Mouse (Mus musculus) liver, postnatal 0 days (tissue): ENCODE measurements at regions not wholly inside any gene's neighbourhood (a gene's known extent, or its start where the extent isn't known, plus 50 kb on each side); places are given as distances from the start of the nearest gene placed in this dataset.

Source experiments
- ATAC-seq: fragments of 200-750 bp; cut with Nextera tagmentation; 2 replicates; pipeline ENCODE4 v1.8.0; 2017; ENCODE audit warnings: mild to moderate bottlenecking, moderate library complexity
- DNase-seq: peaks from one replicate; pipeline ENCODE4 v3.0.0-alpha.2; 2016
- H3K27ac ChIP-seq: fragments of 300-500 bp; sonication (generic); 2 replicates; pipeline ENCODE4 v1.5.1; 2014; ENCODE audit warnings: antibody characterized with exemption, moderate library complexity, mild to moderate bottlenecking, low read depth
- H3K27me3 ChIP-seq: fragments of 300-500 bp; sonication (generic); 2 replicates; pipeline ENCODE4 v1.6.1; 2014; ENCODE audit warnings: low read length, control low read depth, mixed read lengths; ENCODE audit not compliant: insufficient read depth
- H3K36me3 ChIP-seq: fragments of 300-500 bp; sonication (generic); replicated peaks from 2 replicates; pipeline ENCODE4 v1.6.1; 2014; ENCODE audit warnings: mild to moderate bottlenecking, control low read depth, low read length, moderate library complexity, mixed read lengths; ENCODE audit not compliant: insufficient read depth
- H3K4me1 ChIP-seq: fragments of 300-500 bp; sonication (generic); 2 replicates; pipeline ENCODE4 v1.6.1; 2014; ENCODE audit warnings: antibody characterized with exemption, mild to moderate bottlenecking, control low read depth; ENCODE audit not compliant: insufficient read depth
- H3K4me2 ChIP-seq: fragments of 300-500 bp; sonication (generic); 2 replicates; pipeline ENCODE4 v1.6.1; 2014; ENCODE audit warnings: low read depth, mild to moderate bottlenecking, low read length, moderate library complexity, mixed read lengths
- H3K4me3 ChIP-seq: fragments of 300-500 bp; sonication (generic); 2 replicates; pipeline ENCODE4 v1.5.1; 2014; ENCODE audit warnings: low read depth, low read length
- H3K9ac ChIP-seq: fragments of 300-500 bp; sonication (generic); replicated peaks from 2 replicates; pipeline ENCODE4 v1.6.1; 2014; ENCODE audit warnings: mild to moderate bottlenecking, moderate library complexity
- H3K9me3 ChIP-seq: fragments of 300-500 bp; sonication (generic); 2 replicates; pipeline ENCODE4 v1.6.1; 2016; ENCODE audit warnings: mild to moderate bottlenecking, control low read depth, low read length, mixed read lengths
- CTCF ChIP-seq: sonication (generic); IDR thresholded peaks from 2 replicates; pipeline ENCODE4 v1.5.1; 2016; ENCODE audit warnings: antibody characterized with exemption, low read depth
- EP300 ChIP-seq: IDR thresholded peaks from 2 replicates; pipeline ENCODE4 v1.6.1; 2016; ENCODE audit warnings: antibody characterized with exemption, low read depth, mild to moderate bottlenecking
- WGBS: fragments of 180-500 bp; shearing (Covaris S2); extraction: QIAGEN DNeasy Blood & Tissue Kit; methylation state at CpG from one replicate; pipeline ENCODE4 v1.1.7; 2014; ENCODE audit not compliant: insufficient replicate concordance; 5-methylcytosine and 5-hydroxymethylcytosine counted together

- H3K9me3 ChIP-seq = no peaks in the 10 kb centered on the region
- peaks cover 5% of the 10 kb centered on the region; the same call in 1 of the 2 replicates for H3K4me1 ChIP-seq
- no peaks in the 10 kb centered on the region for H3K36me3 ChIP-seq
- no peak overlapping the region for H3K4me3 ChIP-seq
- ATAC-seq (no peak), DNase-seq (no peak)
- WGBS = 62% methylated on average over 12 of the region's 12 CpGs
- no peaks in the 10 kb centered on the region for H3K27me3 ChIP-seq
- no peak overlapping the region for H3K9ac ChIP-seq
- TF ChIP-seq EP300 (no peak), CTCF (0 out of 2 replicates have a peak, but pooled peaks have one; percentile 13)
- no peak overlapping the region for H3K4me2 ChIP-seq
- H3K27ac ChIP-seq = no peak overlapping the region
Measured at GRCm38 (mm10) chr17:84008035-84008681, 160.4 kb upstream of the Haao start.

- TF ChIP-seq EP300 = peak; percentile 29; the same call in 1 of the 2 replicates
- no peak for TF ChIP-seq CTCF
- ATAC-seq (no peak), DNase-seq (no peak)
- no peaks in the 10 kb centered on the region for H3K9me3 ChIP-seq
- H3K4me1 ChIP-seq = peaks cover 5% of the 10 kb centered on the region; the same call in 1 of the 2 replicates
- no peak overlapping the region for H3K4me3 ChIP-seq
- 51% methylated on average over 9 of the region's 9 CpGs for WGBS
- no peaks in the 10 kb centered on the region for H3K27me3 ChIP-seq
- no peak overlapping the region for H3K27ac ChIP-seq
- no peaks in the 10 kb centered on the region for H3K36me3 ChIP-seq
- no peak overlapping the region for H3K9ac ChIP-seq
- H3K4me2 ChIP-seq = no peak overlapping the region
Measured at GRCm38 (mm10) chr17:84006748-84007147, 159.0 kb upstream of the Haao start.

- peak; percentile 6; the same call in 1 of the 2 replicates for TF ChIP-seq CTCF
- no peak for TF ChIP-seq EP300
- Histone ChIP-seq H3K4me3 (no peak overlapping the region), H3K4me1 (peaks cover 14% of the 10 kb centered on the region), H3K9me3 (no peaks in the 10 kb centered on the region), H3K4me2 (no peak overlapping the region), H3K27me3 (no peaks in the 10 kb centered on the region), H3K27ac (peak overlapping the region; percentile 51), H3K36me3 (no peaks in the 10 kb centered on the region), H3K9ac (no peak overlapping the region)
- DNase-seq (no peak), ATAC-seq (peak; percentile 43; the same call in 1 of the 2 replicates)
- 23% methylated on average over 6 of the region's 6 CpGs for WGBS
Measured at GRCm38 (mm10) chr17:84004237-84004636, 156.5 kb upstream of the Haao start.

- H3K9me3 ChIP-seq = no peaks in the 10 kb centered on the region
Measured at GRCm38 (mm10) chr17:84003489-84004234, 155.9 kb upstream of the Haao start.

GRCm38 (mm10) chr17:84002939-84003338 lies 155.2 kb upstream of the Haao start:
- H3K4me3 ChIP-seq = no peak overlapping the region
- no peaks in the 10 kb centered on the region for H3K36me3 ChIP-seq
- 81% methylated on average over 6 of the region's 6 CpGs for WGBS
- H3K9ac ChIP-seq = no peak overlapping the region
- DNase-seq (no peak), ATAC-seq (no peak)
- no peak overlapping the region for H3K4me2 ChIP-seq
- no peak overlapping the region for H3K27ac ChIP-seq
- H3K9me3 ChIP-seq = no peaks in the 10 kb centered on the region
- no peak for TF ChIP-seq CTCF
- TF ChIP-seq EP300 = no peak
- H3K27me3 ChIP-seq = no peaks in the 10 kb centered on the region
- peaks cover 21% of the 10 kb centered on the region for H3K4me1 ChIP-seq

More at GRCm38 (mm10) chr17:84003489-84004234, 155.9 kb upstream of the Haao start:
- no peaks in the 10 kb centered on the region for H3K27me3 ChIP-seq
- H3K36me3 ChIP-seq = no peaks in the 10 kb centered on the region
- H3K4me2 ChIP-seq = no peak overlapping the region
- 62% methylated on average over 9 of the region's 9 CpGs for WGBS
- TF ChIP-seq EP300 = no peak
- ATAC-seq = 0 out of 2 replicates have a peak, but pooled peaks have one; percentile 14
- peak overlapping the region; percentile 51 for H3K27ac ChIP-seq
- no peak overlapping the region for H3K4me3 ChIP-seq
- DNase-seq = no peak
- H3K4me1 ChIP-seq = peaks cover 16% of the 10 kb centered on the region
- no peak overlapping the region for H3K9ac ChIP-seq

- no peak overlapping the region for H3K27ac ChIP-seq
- no peaks in the 10 kb centered on the region for H3K9me3 ChIP-seq
- ATAC-seq (no peak), DNase-seq (no peak)
- no peak overlapping the region for H3K4me2 ChIP-seq
- no peaks in the 10 kb centered on the region for H3K27me3 ChIP-seq
- 88% methylated on average over 16 of the region's 16 CpGs for WGBS
- H3K36me3 ChIP-seq = no peaks in the 10 kb centered on the region
- H3K4me3 ChIP-seq = no peak overlapping the region
- no peak overlapping the region for H3K9ac ChIP-seq
- H3K4me1 ChIP-seq = peaks cover 21% of the 10 kb centered on the region
- TF ChIP-seq EP300 = no peak
- no peak for TF ChIP-seq CTCF
Measured at GRCm38 (mm10) chr17:84002327-84002726, 154.6 kb upstream of the Haao start.
